Mouse (Mus musculus) hindbrain, embryonic 11.5 days (tissue): ENCODE measurements around the gene Lrrc9. TPM values are rescaled to one million over a fixed set of nuclear protein-coding genes. Genes with fewer than 3 reads are reported as not detected.

ENCODE experiments used
- ATAC-seq: fragments of 200-750 bp; cut with Nextera tagmentation; 2 replicates; pipeline ENCODE4 v1.8.0; 2017; ENCODE audit warnings: mild to moderate bottlenecking, moderate TSS enrichment, moderate library complexity; ENCODE audit not compliant: low FRiP score
- DNase-seq: peaks from one replicate; pipeline ENCODE4 v3.0.0-alpha.2; 2015; ENCODE audit warnings: low spot score
- H3K27ac ChIP-seq: fragments of 300-500 bp; sonication (generic); 2 replicates; pipeline ENCODE4 v1.5.1; 2014; ENCODE audit warnings: mild to moderate bottlenecking, low read depth, low read length
- H3K27me3 ChIP-seq: fragments of 300-500 bp; sonication (generic); 2 replicates; pipeline ENCODE4 v1.6.1; 2014; ENCODE audit warnings: mild to moderate bottlenecking, low read length, moderate library complexity, mixed read lengths; ENCODE audit not compliant: control insufficient read depth, insufficient read depth
- H3K36me3 ChIP-seq: fragments of 300-500 bp; sonication (generic); 2 replicates; pipeline ENCODE4 v1.6.1; 2014; ENCODE audit warnings: mild to moderate bottlenecking, low read length, moderate library complexity, mixed read lengths; ENCODE audit not compliant: control insufficient read depth, insufficient read depth
- H3K4me1 ChIP-seq: fragments of 300-500 bp; sonication (generic); replicated peaks from 2 replicates; pipeline ENCODE4 v1.6.1; 2014; ENCODE audit warnings: low read length, mixed read lengths; ENCODE audit not compliant: control insufficient read depth, insufficient read depth
- H3K4me2 ChIP-seq: fragments of 300-500 bp; sonication (generic); replicated peaks from 2 replicates; pipeline ENCODE4 v1.6.1; 2014; ENCODE audit warnings: mild to moderate bottlenecking, low read depth, low read length
- H3K4me3 ChIP-seq: fragments of 300-500 bp; sonication (generic); 2 replicates; pipeline ENCODE4 v1.5.1; 2014; ENCODE audit warnings: low read depth, low read length
- H3K9ac ChIP-seq: fragments of 300-500 bp; sonication (generic); 2 replicates; pipeline ENCODE4 v1.6.1; 2014; ENCODE audit warnings: low read depth, low read length
- H3K9me3 ChIP-seq: fragments of 300-500 bp; sonication (generic); 2 replicates; pipeline ENCODE4 v1.6.1; 2016; ENCODE audit warnings: low read length; ENCODE audit not compliant: control insufficient read depth
- WGBS: fragments of 180-500 bp; shearing (Covaris S2); extraction: QIAGEN DNeasy Blood & Tissue Kit; methylation state at CpG from one replicate; pipeline ENCODE4 v1.1.7; 2014; 5-methylcytosine and 5-hydroxymethylcytosine counted together
- polyA plus RNA-seq: library from polyadenylated mRNA; unstranded; fragments of >200 nt; fragmentation: Nextera tagmentation; extraction: Ambion mirVana; gene quantifications from 2 replicates; pipeline ENCODE4 v1.2.1, GENCODE M21; 2014

Lrrc9 gene
- polyA plus RNA-seq, 1 experiment from 2014 or later = 2.4 TPM

DNA sequence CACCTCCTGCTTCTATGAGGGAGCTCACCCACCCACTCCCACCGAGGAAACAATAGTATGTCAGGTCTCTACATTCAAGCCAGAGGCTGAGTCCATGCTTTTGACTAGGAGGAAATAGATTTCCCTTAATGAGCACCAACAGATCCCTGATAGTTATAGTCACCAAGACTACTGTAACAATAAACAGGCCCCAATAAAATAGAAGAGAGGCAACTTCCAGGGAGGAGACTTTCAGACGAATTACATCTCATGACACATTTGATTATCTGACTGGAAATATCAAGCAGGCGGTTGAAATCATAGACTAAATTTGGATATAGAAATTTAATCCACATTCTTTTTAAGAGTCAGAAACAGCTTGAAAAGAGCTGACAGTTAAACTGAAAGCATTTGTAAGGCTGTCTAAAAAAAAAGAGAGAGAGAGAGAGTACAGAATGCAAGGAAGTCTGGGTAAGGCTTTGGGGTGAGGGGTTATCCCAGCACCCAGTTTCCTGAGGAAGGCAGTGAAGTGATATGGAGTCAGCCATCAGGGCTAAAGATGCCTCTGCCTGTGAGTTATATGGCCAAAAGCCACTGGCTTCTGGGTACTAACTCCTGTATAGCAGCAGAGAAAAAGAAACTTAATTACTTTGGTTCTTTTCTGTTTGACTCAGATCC lies 49.5 kb downstream of the Lrrc9 start:
- no peak overlapping the region for H3K4me2 ChIP-seq
- H3K36me3 ChIP-seq = no peaks in the 10 kb centered on the region
- no peaks in the 10 kb centered on the region for H3K4me1 ChIP-seq
- DNase-seq (no peak), ATAC-seq (no peak)
- H3K27me3 ChIP-seq = no peaks in the 10 kb centered on the region
- no peak overlapping the region for H3K9ac ChIP-seq
- no peak overlapping the region for H3K4me3 ChIP-seq
- H3K9me3 ChIP-seq = no peaks in the 10 kb centered on the region
- WGBS = 78% methylated on average over 3 of the region's 3 CpGs
- no peak overlapping the region for H3K27ac ChIP-seq

DNA sequence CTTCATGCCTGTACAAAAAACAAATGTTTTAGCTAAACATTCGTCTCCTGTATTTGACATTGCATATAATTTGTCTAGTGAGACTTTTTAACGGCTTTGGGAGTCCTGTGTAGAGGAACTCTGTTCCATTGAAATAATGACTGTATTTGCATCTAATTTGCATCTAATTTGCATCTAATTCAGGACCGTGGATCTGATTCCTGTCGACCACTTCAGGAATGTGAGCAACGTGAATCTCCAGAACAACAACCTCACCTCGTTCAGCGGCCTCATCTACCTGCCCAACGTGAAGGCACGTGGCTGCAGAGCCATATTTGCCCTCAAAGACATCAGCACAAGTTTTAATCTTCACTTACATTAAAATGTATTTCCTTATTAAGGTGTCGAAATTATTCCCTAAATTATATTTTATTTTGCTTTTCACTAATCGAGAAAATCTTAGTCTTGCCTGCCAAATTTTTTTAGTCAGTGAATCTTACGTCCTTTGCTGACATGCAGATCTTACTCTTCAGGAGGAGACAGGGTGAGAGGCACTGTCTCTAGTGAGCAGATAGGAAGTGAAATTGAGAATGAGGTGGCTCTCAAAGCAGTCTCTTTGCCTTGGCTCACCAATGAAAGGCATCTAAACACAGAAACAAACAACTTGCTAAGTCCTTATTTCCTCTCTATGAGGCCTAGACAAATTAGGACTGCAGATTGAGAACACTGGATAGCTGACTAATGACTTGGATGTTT lies 55.4 kb downstream of the Lrrc9 start:
- 62% methylated on average over 12 of the region's 12 CpGs for WGBS
- ATAC-seq = 0 out of 2 replicates have a peak, but pooled peaks have one; percentile 47
- Histone ChIP-seq H3K4me1 (no peaks in the 10 kb centered on the region), H3K4me2 (no peak overlapping the region), H3K9ac (no peak overlapping the region), H3K27me3 (no peaks in the 10 kb centered on the region), H3K9me3 (no peaks in the 10 kb centered on the region), H3K4me3 (no peak overlapping the region), H3K27ac (no peak overlapping the region), H3K36me3 (no peaks in the 10 kb centered on the region)
- peak; percentile 12 for DNase-seq

DNA sequence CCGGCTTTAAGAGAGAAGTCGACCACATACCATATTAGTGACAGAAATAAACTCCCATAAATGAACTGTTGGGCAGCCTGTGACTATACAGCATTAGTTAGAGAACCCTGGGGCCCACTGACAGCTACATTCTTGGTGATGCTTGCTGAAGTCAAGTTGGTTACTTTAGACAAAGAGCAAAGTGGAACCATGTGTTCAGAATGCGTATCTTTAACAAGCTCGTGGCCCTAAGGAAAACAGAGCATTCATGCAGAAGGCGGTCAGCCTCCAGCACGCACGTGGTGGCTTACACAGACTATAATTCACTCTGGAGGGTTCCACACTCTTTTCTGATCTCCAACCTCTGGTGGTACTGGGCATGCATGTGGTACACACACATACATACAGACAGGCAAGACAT lies 67.9 kb downstream of the Lrrc9 start:
- DNase-seq = no peak

GRCm38 (mm10) chr12:72515446-72515845 lies 73.8 kb downstream of the Lrrc9 start:
- Histone ChIP-seq H3K4me1 (no peaks in the 10 kb centered on the region), H3K36me3 (no peaks in the 10 kb centered on the region), H3K9me3 (no peaks in the 10 kb centered on the region), H3K4me3 (no peak overlapping the region), H3K27ac (no peak overlapping the region), H3K4me2 (no peak overlapping the region), H3K9ac (no peak overlapping the region), H3K27me3 (no peaks in the 10 kb centered on the region)
- no peak for ATAC-seq
- 73% methylated on average over 3 of the region's 3 CpGs for WGBS
- DNase-seq = peak; percentile 53

More for the DNA sequence above, 67.9 kb downstream of the Lrrc9 start:
- ATAC-seq = no peak
- 66% methylated on average over 7 of the region's 7 CpGs for WGBS
- no peaks in the 10 kb centered on the region for H3K4me1 ChIP-seq
- H3K9me3 ChIP-seq = no peaks in the 10 kb centered on the region
- no peaks in the 10 kb centered on the region for H3K27me3 ChIP-seq
- H3K9ac ChIP-seq = no peak overlapping the region
- no peak overlapping the region for H3K4me2 ChIP-seq
- H3K27ac ChIP-seq = no peak overlapping the region
- no peak overlapping the region for H3K4me3 ChIP-seq
- H3K36me3 ChIP-seq = no peaks in the 10 kb centered on the region

- Histone ChIP-seq H3K9me3 (no peaks in the 10 kb centered on the region), H3K27ac (no peak overlapping the region), H3K4me2 (peak overlapping the region; percentile 19; the same call in 1 of the 2 replicates), H3K36me3 (no peaks in the 10 kb centered on the region), H3K4me3 (no peak overlapping the region), H3K4me1 (no peaks in the 10 kb centered on the region), H3K27me3 (no peaks in the 10 kb centered on the region), H3K9ac (no peak overlapping the region)
- WGBS = 44% methylated on average over 12 of the region's 12 CpGs
- no peak for ATAC-seq
- DNase-seq = peak; percentile 26
Observed at GRCm38 (mm10) chr12:72518114-72518728, 76.6 kb downstream of the Lrrc9 start.

GRCm38 (mm10) chr12:72519352-72519751 lies 77.7 kb downstream of the Lrrc9 start:
- ATAC-seq = no peak
- Histone ChIP-seq H3K4me1 (no peaks in the 10 kb centered on the region), H3K4me3 (no peak overlapping the region), H3K36me3 (no peaks in the 10 kb centered on the region), H3K9me3 (no peaks in the 10 kb centered on the region), H3K4me2 (no peak overlapping the region), H3K27ac (no peak overlapping the region), H3K9ac (no peak overlapping the region), H3K27me3 (no peaks in the 10 kb centered on the region)
- 48% methylated on average over 9 of the region's 9 CpGs for WGBS
- no peak for DNase-seq

- Histone ChIP-seq H3K9ac (no peak overlapping the region), H3K27me3 (no peaks in the 10 kb centered on the region), H3K4me2 (no peak overlapping the region), H3K4me1 (no peaks in the 10 kb centered on the region), H3K36me3 (no peaks in the 10 kb centered on the region), H3K4me3 (no peak overlapping the region), H3K27ac (no peak overlapping the region), H3K9me3 (no peaks in the 10 kb centered on the region)
- DNase-seq (no peak), ATAC-seq (no peak)
- 83% methylated on average over 5 of the region's 5 CpGs for WGBS
Observed at GRCm38 (mm10) chr12:72519855-72520254, 78.2 kb downstream of the Lrrc9 start.

DNA sequence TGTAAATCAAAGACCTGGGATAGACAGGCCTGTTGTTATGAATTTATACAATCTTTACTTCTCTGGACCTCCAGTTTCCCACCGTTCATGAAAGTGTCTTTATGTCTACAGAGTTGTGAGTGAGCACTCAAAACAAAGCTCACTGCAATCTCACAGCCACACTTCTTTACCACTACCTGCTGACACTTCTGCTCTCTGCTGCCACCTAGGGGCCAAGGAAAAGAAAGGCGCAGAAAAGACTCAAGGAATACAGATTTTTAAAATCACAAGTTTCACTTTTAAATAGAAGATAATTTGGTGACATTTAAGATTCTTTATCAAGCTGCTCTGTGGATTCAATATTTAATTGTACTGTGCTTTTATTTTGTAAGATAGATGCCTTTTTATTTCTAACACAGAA lies 79.0 kb downstream of the Lrrc9 start:
- H3K36me3 ChIP-seq = no peaks in the 10 kb centered on the region
- peak; percentile 84 for DNase-seq
- ATAC-seq = no peak
- H3K4me2 ChIP-seq = no peak overlapping the region
- H3K9ac ChIP-seq = no peak overlapping the region
- no peaks in the 10 kb centered on the region for H3K4me1 ChIP-seq
- H3K9me3 ChIP-seq = no peaks in the 10 kb centered on the region
- no peak overlapping the region for H3K4me3 ChIP-seq
- 3% methylated on average over 2 of the region's 2 CpGs for WGBS
- H3K27me3 ChIP-seq = no peaks in the 10 kb centered on the region
- no peak overlapping the region for H3K27ac ChIP-seq
